Mouse (Mus musculus) limb, embryonic 12.5 days (tissue): ENCODE measurements around the gene Rin3. TPM values are rescaled to one million over a fixed set of nuclear protein-coding genes. Genes with fewer than 3 reads are reported as not detected.
A peak's percentile ranks its signal among the peaks of the same experiment; 100 is the strongest.

Experiments
- ATAC-seq: fragments of 200-750 bp; cut with Nextera tagmentation; 2 replicates; pipeline ENCODE4 v1.8.0; 2017; ENCODE audit warnings: low read depth, moderate TSS enrichment; ENCODE audit not compliant: insufficient number of reproducible peaks, insufficient read depth, low FRiP score, low TSS enrichment
- H3K27ac ChIP-seq: fragments of 300-500 bp; sonication (generic); 2 replicates; pipeline ENCODE4 v1.5.1; 2016; ENCODE audit warnings: mild to moderate bottlenecking, moderate library complexity
- H3K27me3 ChIP-seq: fragments of 300-500 bp; sonication (generic); 2 replicates; pipeline ENCODE4 v1.6.1; 2016; ENCODE audit warnings: mild to moderate bottlenecking, moderate library complexity
- H3K36me3 ChIP-seq: fragments of 300-500 bp; sonication (generic); 2 replicates; pipeline ENCODE4 v1.6.1; 2016; ENCODE audit warnings: mild to moderate bottlenecking, moderate library complexity
- H3K4me1 ChIP-seq: fragments of 300-500 bp; sonication (generic); replicated peaks from 2 replicates; pipeline ENCODE4 v1.6.1; 2016
- H3K4me2 ChIP-seq: fragments of 300-500 bp; sonication (generic); 2 replicates; pipeline ENCODE4 v1.6.1; 2016; ENCODE audit warnings: mild to moderate bottlenecking, moderate library complexity
- H3K4me3 ChIP-seq: fragments of 300-500 bp; sonication (generic); replicated peaks from 2 replicates; pipeline ENCODE4 v1.5.1; 2016; ENCODE audit warnings: mild to moderate bottlenecking
- H3K9ac ChIP-seq: fragments of 300-500 bp; sonication (generic); replicated peaks from 2 replicates; pipeline ENCODE4 v1.6.1; 2016; ENCODE audit warnings: mild to moderate bottlenecking, moderate library complexity
- H3K9me3 ChIP-seq: fragments of 300-500 bp; sonication (generic); 2 replicates; pipeline ENCODE4 v1.6.1; 2016; ENCODE audit warnings: mild to moderate bottlenecking, moderate library complexity
- WGBS: fragments of 180-500 bp; shearing (Covaris S2); methylation state at CpG from one replicate; pipeline ENCODE4 v1.1.7; 2016; 5-methylcytosine and 5-hydroxymethylcytosine counted together
- polyA plus RNA-seq: library from polyadenylated mRNA; unstranded; fragments of >200 nt; fragmentation: Nextera tagmentation; extraction: Ambion mirVana; gene quantifications from 2 replicates; pipeline ENCODE4 v1.2.1, GENCODE M21; 2016

Rin3 gene
- polyA plus RNA-seq, 1 experiment from 2014 or later: 4.4 TPM

GRCm38 (mm10) chr12:102398588-102398987, 115.7 kb downstream of the Rin3 start:
- Histone ChIP-seq H3K4me2 (no peak overlapping the region), H3K9me3 (no peaks in the 10 kb centered on the region), H3K27me3 (no peaks in the 10 kb centered on the region), H3K4me3 (no peak overlapping the region), H3K36me3 (peaks cover 74% of the 10 kb centered on the region), H3K4me1 (no peaks in the 10 kb centered on the region), H3K9ac (no peak overlapping the region), H3K27ac (no peak overlapping the region)
- WGBS: 88% methylated on average over 4 of the region's 4 CpGs
- ATAC-seq: no peak

DNA sequence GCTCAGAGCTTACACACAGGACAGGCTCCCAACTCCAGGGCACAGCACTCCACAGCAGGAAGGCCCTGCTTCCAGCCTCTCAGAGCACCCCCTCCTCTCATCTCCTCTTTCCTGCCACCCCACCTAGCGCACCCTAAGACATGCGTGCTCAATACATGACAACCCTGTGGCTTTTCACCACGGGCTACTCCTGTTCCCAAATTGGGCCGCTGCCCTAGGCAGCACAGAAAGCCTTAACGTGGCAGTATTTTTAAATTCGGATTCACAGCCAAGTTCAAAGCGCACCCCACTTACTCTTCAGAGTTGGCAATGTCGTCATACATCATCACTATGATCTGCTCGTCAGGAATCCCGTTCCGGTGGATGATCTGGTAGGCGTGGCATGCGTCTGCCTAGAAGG, 130.3 kb downstream of the Rin3 start:
- WGBS: 92% methylated on average over 13 of the region's 13 CpGs
- Histone ChIP-seq H3K9me3 (no peaks in the 10 kb centered on the region), H3K4me1 (0 out of 2 replicates have a peak, but pooled peaks cover 3% of the 10 kb centered on the region), H3K4me2 (no peak overlapping the region), H3K27me3 (no peaks in the 10 kb centered on the region), H3K4me3 (no peak overlapping the region), H3K9ac (no peak overlapping the region), H3K27ac (no peak overlapping the region), H3K36me3 (peaks cover 8% of the 10 kb centered on the region; the same call in 1 of the 2 replicates)
- no peak for ATAC-seq

GRCm38 (mm10) chr12:102414686-102415085, 131.8 kb downstream of the Rin3 start:
- Histone ChIP-seq H3K4me1 (0 out of 2 replicates have a peak, but pooled peaks cover 3% of the 10 kb centered on the region), H3K27ac (no peak overlapping the region), H3K4me3 (no peak overlapping the region), H3K36me3 (peaks cover 8% of the 10 kb centered on the region; the same call in 1 of the 2 replicates), H3K27me3 (no peaks in the 10 kb centered on the region), H3K4me2 (no peak overlapping the region), H3K9me3 (no peaks in the 10 kb centered on the region), H3K9ac (no peak overlapping the region)
- WGBS: 90% methylated on average over 6 of the region's 6 CpGs
- ATAC-seq: no peak

DNA sequence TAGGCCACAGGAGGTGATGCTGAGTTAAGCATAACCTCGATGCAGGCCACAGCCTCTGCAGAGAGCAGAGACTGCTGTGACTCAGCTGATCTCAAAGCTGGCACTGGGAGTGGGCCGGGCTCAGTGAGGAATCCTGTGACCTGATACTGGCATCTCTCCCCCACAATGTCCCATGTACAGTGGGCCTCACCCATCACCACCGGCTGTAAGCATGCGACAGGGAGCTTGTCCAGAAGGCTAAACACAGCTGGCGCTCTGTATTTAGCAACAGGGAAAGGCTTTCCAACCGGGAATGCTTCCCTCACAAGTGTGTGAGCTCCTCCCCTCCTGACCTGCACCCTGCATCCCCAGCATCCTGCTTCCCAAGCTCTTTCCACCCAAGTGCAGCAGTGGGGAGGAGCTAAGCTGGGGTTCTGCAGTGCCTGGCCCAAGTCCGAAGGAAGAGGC, 133.6 kb downstream of the Rin3 start:
- Histone ChIP-seq H3K4me3 (no peak overlapping the region), H3K27ac (no peak overlapping the region), H3K4me2 (no peak overlapping the region), H3K9ac (no peak overlapping the region), H3K9me3 (no peaks in the 10 kb centered on the region), H3K27me3 (no peaks in the 10 kb centered on the region), H3K4me1 (0 out of 2 replicates have a peak, but pooled peaks cover 3% of the 10 kb centered on the region), H3K36me3 (peaks cover 11% of the 10 kb centered on the region; the same call in 1 of the 2 replicates)
- ATAC-seq: peak; percentile 41
- 43% methylated on average over 7 of the region's 7 CpGs for WGBS

DNA sequence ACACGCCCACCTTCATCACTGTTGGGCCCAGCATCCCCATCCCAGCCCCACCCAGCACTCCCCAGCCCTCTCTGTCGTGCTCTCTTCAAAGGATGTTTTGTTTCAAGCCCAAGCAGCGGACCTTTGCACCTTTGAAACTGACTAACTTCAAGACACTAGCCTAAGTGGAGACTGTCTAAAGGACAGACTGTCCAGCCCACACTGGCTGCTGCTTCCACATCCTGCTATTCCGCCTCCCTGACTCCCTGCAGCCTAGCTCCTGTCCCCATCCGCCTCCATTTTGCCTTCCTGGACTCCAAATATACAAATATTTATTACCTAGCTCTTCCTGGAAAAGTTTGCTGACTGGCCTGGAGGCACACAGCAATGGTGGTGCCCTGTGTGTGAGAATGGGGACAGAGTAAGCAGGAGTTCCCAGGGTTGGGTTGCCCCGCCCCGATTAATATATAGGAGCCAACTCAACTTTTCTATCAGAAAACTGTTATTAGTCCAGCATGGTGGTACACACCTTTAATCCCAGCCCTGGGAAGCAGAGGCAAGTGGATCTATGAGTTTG, 134.2 kb downstream of the Rin3 start:
- Histone ChIP-seq H3K4me2 (no peak overlapping the region), H3K9ac (no peak overlapping the region), H3K4me1 (0 out of 2 replicates have a peak, but pooled peaks cover 3% of the 10 kb centered on the region), H3K27ac (no peak overlapping the region), H3K9me3 (no peaks in the 10 kb centered on the region), H3K4me3 (no peak overlapping the region), H3K27me3 (no peaks in the 10 kb centered on the region), H3K36me3 (peaks cover 17% of the 10 kb centered on the region; the same call in 1 of the 2 replicates)
- ATAC-seq: peak; percentile 38; the same call in 1 of the 2 replicates
- 77% methylated on average over 7 of the region's 7 CpGs for WGBS

DNA sequence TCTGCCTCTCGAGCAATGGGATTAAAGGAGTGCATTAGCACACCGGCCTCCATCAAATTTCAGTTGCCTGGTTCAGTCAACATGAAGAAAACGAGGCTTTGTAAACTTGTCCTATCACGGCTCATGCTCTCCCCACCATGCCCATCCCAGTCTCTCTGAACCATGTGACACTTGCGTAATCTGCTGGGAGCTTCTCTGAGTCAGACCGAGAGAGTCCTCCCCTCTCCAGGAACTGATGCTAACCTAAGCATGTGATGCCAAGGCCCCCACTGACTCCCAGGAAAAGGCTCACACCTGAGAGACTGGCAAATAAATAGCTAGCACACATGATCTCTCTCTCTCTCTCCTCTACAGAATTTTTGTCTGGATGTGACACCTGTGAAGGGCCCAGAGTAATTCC, 134.9 kb downstream of the Rin3 start:
- Histone ChIP-seq H3K27ac (no peak overlapping the region), H3K9ac (no peak overlapping the region), H3K4me2 (no peak overlapping the region), H3K4me1 (0 out of 2 replicates have a peak, but pooled peaks cover 3% of the 10 kb centered on the region), H3K9me3 (no peaks in the 10 kb centered on the region), H3K4me3 (no peak overlapping the region), H3K27me3 (no peaks in the 10 kb centered on the region), H3K36me3 (peaks cover 23% of the 10 kb centered on the region; the same call in 1 of the 2 replicates)
- 89% methylated on average over 6 of the region's 6 CpGs for WGBS
- no peak for ATAC-seq

DNA sequence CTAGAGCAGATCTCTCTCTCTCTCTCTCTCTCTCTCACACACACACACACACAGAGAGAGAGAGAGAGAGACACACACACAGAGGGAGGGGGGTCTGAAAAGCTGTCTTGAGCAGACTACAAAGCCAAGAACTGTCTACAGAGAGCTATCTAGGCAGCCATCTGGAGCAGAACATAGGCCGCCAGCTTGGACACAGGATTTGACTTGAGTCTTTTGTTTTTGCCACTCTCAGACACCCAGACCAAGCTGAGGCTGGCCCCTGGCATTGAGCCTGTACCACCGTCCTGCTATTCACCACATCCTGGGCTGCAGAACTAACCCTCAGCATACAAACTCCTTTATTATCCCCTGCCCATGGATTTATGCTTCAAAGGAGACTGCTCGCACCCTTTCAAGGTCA, 136.7 kb downstream of the Rin3 start:
- 73% methylated on average over 3 of the region's 3 CpGs for WGBS
- Histone ChIP-seq H3K4me2 (no peak overlapping the region), H3K4me3 (no peak overlapping the region), H3K27me3 (no peaks in the 10 kb centered on the region), H3K9ac (no peak overlapping the region), H3K9me3 (no peaks in the 10 kb centered on the region), H3K27ac (no peak overlapping the region), H3K4me1 (0 out of 2 replicates have a peak, but pooled peaks cover 3% of the 10 kb centered on the region), H3K36me3 (peaks cover 24% of the 10 kb centered on the region)
- no peak for ATAC-seq

DNA sequence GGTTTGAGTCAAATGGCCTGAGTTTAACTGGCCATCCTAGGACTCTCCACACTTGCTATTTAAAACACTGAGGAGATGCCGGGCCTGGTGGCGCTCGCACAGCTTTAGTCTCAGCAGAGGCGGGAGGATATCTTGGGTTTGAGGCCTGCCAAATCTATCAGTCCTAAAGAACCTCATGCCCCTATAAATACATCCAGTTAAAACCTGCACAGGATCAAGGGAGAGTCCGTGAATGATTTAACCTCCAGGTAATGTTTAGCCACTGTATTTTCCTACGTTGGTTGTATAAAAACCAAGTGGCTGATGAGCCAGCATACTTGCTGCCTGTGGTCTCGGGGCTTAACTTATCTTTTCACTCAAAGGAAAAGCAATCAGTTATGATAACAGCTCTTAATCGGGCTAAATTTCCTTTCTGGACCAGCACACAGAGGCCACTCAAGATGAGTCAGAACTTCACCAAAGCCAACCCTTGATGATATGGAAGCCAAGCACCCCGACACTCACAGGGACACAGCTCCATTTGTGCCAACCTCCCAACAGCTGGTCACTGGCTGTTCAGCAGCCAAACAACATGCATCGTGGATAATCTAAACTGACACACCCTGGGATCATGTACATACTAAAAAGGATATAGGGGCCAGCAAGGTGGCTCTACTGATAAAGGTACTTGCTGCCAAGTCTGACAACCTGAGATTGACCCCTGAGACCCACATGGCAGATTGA, 137.5 kb downstream of the Rin3 start:
- 91% methylated on average over 10 of the region's 10 CpGs for WGBS
- Histone ChIP-seq H3K9me3 (no peaks in the 10 kb centered on the region), H3K9ac (no peak overlapping the region), H3K4me3 (no peak overlapping the region), H3K4me2 (no peak overlapping the region), H3K27ac (no peak overlapping the region), H3K36me3 (peaks cover 24% of the 10 kb centered on the region), H3K27me3 (no peaks in the 10 kb centered on the region), H3K4me1 (0 out of 2 replicates have a peak, but pooled peaks cover 3% of the 10 kb centered on the region)
- no peak for ATAC-seq

DNA sequence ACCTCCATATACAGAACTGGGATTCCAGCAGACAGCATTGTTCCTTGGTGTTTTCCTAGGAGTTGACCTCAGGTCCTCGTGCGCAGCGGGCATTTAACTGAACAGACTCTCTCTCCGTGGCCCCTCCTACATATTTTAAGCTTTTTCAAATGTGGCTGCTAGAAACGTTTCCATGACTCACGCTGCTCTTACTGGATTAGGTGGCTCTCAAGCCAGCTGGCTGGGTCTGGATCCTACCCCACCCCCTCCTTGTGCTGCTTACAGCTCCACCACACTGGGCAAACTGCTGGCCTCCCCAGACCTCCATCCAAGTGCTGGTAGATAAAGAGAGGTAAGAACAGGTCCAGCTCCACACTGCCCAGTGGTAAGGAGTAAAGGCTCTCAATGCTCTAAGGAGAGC, 139.2 kb downstream of the Rin3 start:
- Histone ChIP-seq H3K27ac (no peak overlapping the region), H3K36me3 (peaks cover 30% of the 10 kb centered on the region), H3K9ac (no peak overlapping the region), H3K27me3 (no peaks in the 10 kb centered on the region), H3K4me1 (no peaks in the 10 kb centered on the region), H3K9me3 (peaks cover 6% of the 10 kb centered on the region; the same call in 1 of the 2 replicates), H3K4me2 (no peak overlapping the region), H3K4me3 (no peak overlapping the region)
- WGBS: 82% methylated on average over 6 of the region's 6 CpGs
- ATAC-seq: no peak

DNA sequence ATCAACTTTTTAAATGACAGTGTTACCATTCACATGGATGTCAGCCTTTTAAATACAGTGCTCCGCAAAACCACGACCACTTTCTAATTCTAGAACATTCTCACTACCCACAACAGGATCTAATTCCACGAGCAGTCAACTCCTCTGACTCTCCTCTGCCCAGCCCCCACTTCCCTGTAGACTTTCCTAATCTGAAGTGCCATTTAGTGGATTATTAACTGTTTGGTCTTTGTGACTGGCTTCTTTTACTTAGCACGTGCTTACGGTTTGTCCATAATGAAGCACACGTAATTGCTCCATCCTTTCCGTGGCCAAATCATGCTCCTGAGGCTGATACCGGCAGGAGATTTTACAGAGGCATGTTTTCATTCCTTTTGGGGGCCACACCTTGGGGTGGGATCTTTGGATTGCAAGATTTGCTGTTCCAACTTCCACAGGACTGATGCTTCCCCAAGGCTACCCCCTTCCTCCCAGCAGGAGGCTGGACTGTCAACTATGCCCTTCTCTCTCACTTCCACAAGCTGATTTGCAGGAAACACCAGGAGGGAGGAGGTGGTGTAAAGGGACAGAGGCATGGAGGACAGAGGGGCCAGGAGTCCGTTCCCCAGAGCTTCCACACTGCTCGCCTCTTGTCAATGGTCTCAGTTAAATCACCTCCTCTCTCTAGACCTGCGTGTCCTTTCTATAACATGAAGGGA, 139.9 kb downstream of the Rin3 start:
- Histone ChIP-seq H3K9me3 (peaks cover 6% of the 10 kb centered on the region; the same call in 1 of the 2 replicates), H3K4me2 (no peak overlapping the region), H3K9ac (no peak overlapping the region), H3K4me3 (no peak overlapping the region), H3K4me1 (no peaks in the 10 kb centered on the region), H3K36me3 (peaks cover 30% of the 10 kb centered on the region), H3K27ac (no peak overlapping the region), H3K27me3 (no peaks in the 10 kb centered on the region)
- 88% methylated on average over 11 of the region's 11 CpGs for WGBS
- ATAC-seq: no peak

DNA sequence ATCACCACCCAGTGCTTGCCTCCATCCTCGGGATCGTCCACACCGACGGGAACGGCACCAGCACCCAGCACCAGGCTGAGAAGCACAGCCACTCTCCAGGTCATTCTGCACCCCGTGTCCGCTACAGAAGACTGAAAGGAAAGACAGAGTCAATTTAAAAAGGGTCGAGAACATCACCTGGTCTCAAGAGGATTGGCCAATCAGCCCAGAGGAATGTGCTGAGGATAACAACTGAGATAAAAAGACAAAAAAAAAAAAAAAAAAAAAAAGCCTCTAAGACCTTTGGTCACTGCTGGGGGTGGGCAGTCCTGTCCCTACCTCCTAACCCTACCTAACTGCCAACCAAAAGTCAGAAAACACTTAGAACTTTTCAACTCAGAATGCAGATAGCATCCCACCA, 140.8 kb downstream of the Rin3 start:
- Histone ChIP-seq H3K4me1 (no peaks in the 10 kb centered on the region), H3K36me3 (peaks cover 30% of the 10 kb centered on the region), H3K4me3 (no peak overlapping the region), H3K4me2 (no peak overlapping the region), H3K9ac (no peak overlapping the region), H3K9me3 (peaks cover 6% of the 10 kb centered on the region; the same call in 1 of the 2 replicates), H3K27me3 (no peaks in the 10 kb centered on the region), H3K27ac (no peak overlapping the region)
- no peak for ATAC-seq
- 92% methylated on average over 8 of the region's 8 CpGs for WGBS
